12 mouse cellular contexts compared by ENCODE assay signal in genomic region chr1:90283912-90284636, GRCm38 (mm10).
DNase-seq lines count a peak whose midpoint lies in the region; ATAC-seq and TF ChIP-seq lines count a peak whose summit lies in the region.
"Had no signal": no experiment of that assay in that cellular context is flagged by ENCODE, and none has a peak within 500 bp of the region (broad histone marks: within the 10 kb centered on the region; RNA-seq: fewer than 3 reads in every experiment).

No protein-coding gene starts in this region.

- H3K27ac ChIP-seq in midbrain, embryonic 10.5 days (replicated peaks) = peak overlapping the region; percentile 58
- no peak overlapping the region for H3K27ac ChIP-seq in midbrain, embryonic 11.5 days (ENCODE audit: low read depth, low read length)
- peak overlapping the region; percentile 41; the same call in 1 of the 2 replicates for H3K27ac ChIP-seq in hindbrain, postnatal 0 days
- peak overlapping the region; percentile 62 for H3K27ac ChIP-seq in olfactory bulb, adult 2 months (ENCODE audit: insufficient read depth, low read depth, low read length)
- no peak overlapping the region for H3K27ac ChIP-seq in lung, postnatal 0 days (ENCODE audit: low read length)
- H3K27ac ChIP-seq: macrophage had no signal

- ATAC-seq in frontal cortex, adult (ENCODE audit: low TSS enrichment) = peak; percentile 54; the same call in 1 of the 2 replicates
- ATAC-seq in midbrain, embryonic 11.5 days (ENCODE audit: low FRiP score) = no peak
- ATAC-seq in hindbrain, postnatal 0 days = no peak
- ATAC-seq in lung, postnatal 0 days = no peak

- H3K27me3 ChIP-seq in midbrain, embryonic 10.5 days (ENCODE audit: low read depth, poor library complexity, severe bottlenecking) = peaks cover 12% of the 10 kb centered on the region; the same call in 1 of the 2 replicates
- no peaks in the 10 kb centered on the region for H3K27me3 ChIP-seq in midbrain, embryonic 11.5 days (ENCODE audit: control insufficient read depth, insufficient read depth, low read length)
- H3K27me3 ChIP-seq in hindbrain, postnatal 0 days (ENCODE audit: insufficient read depth, low read length) = no peaks in the 10 kb centered on the region
- no peaks in the 10 kb centered on the region for H3K27me3 ChIP-seq in lung, postnatal 0 days (replicated peaks; ENCODE audit: insufficient read depth, low read length)

- WGBS in midbrain, embryonic 10.5 days = 76% methylated on average over 6 of the region's 6 CpGs
- 68% methylated on average over 6 of the region's 6 CpGs for WGBS in midbrain, embryonic 11.5 days
- WGBS in hindbrain, postnatal 0 days = 47% methylated on average over 6 of the region's 6 CpGs
- 40% methylated on average over 6 of the region's 6 CpGs for WGBS in olfactory bulb, adult 2 months
- 58% methylated on average over 6 of the region's 6 CpGs for WGBS in lung, postnatal 0 days

- H3K4me2 ChIP-seq in midbrain, embryonic 11.5 days = no peak overlapping the region
- H3K4me2 ChIP-seq in hindbrain, postnatal 0 days (ENCODE audit: low read depth, low read length) = no peak overlapping the region
- no peak overlapping the region for H3K4me2 ChIP-seq in lung, postnatal 0 days (replicated peaks; ENCODE audit: low read depth, low read length)

- no peak for DNase-seq in frontal cortex, postnatal 14 days (ENCODE audit: low spot score in 2 of 2)
- no peak for DNase-seq in midbrain, embryonic 10.5 days (ENCODE audit: low spot score)
- no peak for DNase-seq in midbrain, embryonic 11.5 days (ENCODE audit: low spot score, missing footprints)
- DNase-seq in hindbrain, postnatal 0 days (ENCODE audit: low spot score) = peak; percentile 63
- no peak for DNase-seq in right cerebral cortex, postnatal 36 days (ENCODE audit: low spot score in 2 of 2)
- no peak for DNase-seq in lung, postnatal 0 days (ENCODE audit: low spot score)
- DNase-seq: heart, postnatal 14 days; kidney, adult 9 months; layer of hippocampus, adult 9-11 months had no signal

- no peak overlapping the region for H3K9ac ChIP-seq in midbrain, embryonic 11.5 days (ENCODE audit: low read length)
- H3K9ac ChIP-seq in hindbrain, postnatal 0 days (replicated peaks; ENCODE audit: low read length) = no peak overlapping the region
- no peak overlapping the region for H3K9ac ChIP-seq in lung, postnatal 0 days (replicated peaks; ENCODE audit: low read depth)

- TF ChIP-seq CTCF in hindbrain, postnatal 0 days (IDR thresholded peaks at IDR 0.05; ENCODE audit: low read depth) = no peak
- TF ChIP-seq CTCF in olfactory bulb, adult 2 months (IDR thresholded peaks at IDR 0.05; ENCODE audit: insufficient read depth, low read depth, low read length) = no peak
- TF ChIP-seq CTCF in lung, postnatal 0 days (IDR thresholded peaks at IDR 0.05) = no peak

- no peak overlapping the region for H3K4me3 ChIP-seq in midbrain, embryonic 10.5 days
- no peak overlapping the region for H3K4me3 ChIP-seq in midbrain, embryonic 11.5 days (ENCODE audit: low read depth, low read length)
- no peak overlapping the region for H3K4me3 ChIP-seq in hindbrain, postnatal 0 days (ENCODE audit: low read length)
- no peak overlapping the region for H3K4me3 ChIP-seq in olfactory bulb, adult 2 months (ENCODE audit: insufficient read depth, low read depth, low read length)
- no peak overlapping the region for H3K4me3 ChIP-seq in lung, postnatal 0 days (ENCODE audit: low read depth, low read length)

- no peak for TF ChIP-seq POLR2A in olfactory bulb, adult 2 months (IDR thresholded peaks at IDR 0.05; ENCODE audit: insufficient read depth, low read depth, low read length)

- no peaks in the 10 kb centered on the region for H3K36me3 ChIP-seq in midbrain, embryonic 10.5 days
- H3K36me3 ChIP-seq in midbrain, embryonic 11.5 days (ENCODE audit: control insufficient read depth, insufficient read depth, low read length) = no peaks in the 10 kb centered on the region
- no peaks in the 10 kb centered on the region for H3K36me3 ChIP-seq in hindbrain, postnatal 0 days (ENCODE audit: insufficient read depth, low read length)
- H3K36me3 ChIP-seq in lung, postnatal 0 days (ENCODE audit: insufficient read depth, low read length) = no peaks in the 10 kb centered on the region

- H3K4me1 ChIP-seq in midbrain, embryonic 10.5 days = peaks cover 77% of the 10 kb centered on the region
- peaks cover 28% of the 10 kb centered on the region for H3K4me1 ChIP-seq in midbrain, embryonic 11.5 days (ENCODE audit: control insufficient read depth, insufficient read depth, low read length)
- H3K4me1 ChIP-seq in hindbrain, postnatal 0 days (ENCODE audit: insufficient read depth, low read length) = peaks cover 23% of the 10 kb centered on the region
- H3K4me1 ChIP-seq in olfactory bulb, adult 2 months (ENCODE audit: control insufficient read depth, insufficient read depth, low read length) = peaks cover 31% of the 10 kb centered on the region
- H3K4me1 ChIP-seq in lung, postnatal 0 days (ENCODE audit: insufficient read depth, low read depth, low read length) = 0 out of 2 replicates have a peak, but pooled peaks cover 2% of the 10 kb centered on the region

- no peak for TF ChIP-seq EP300 in lung, postnatal 0 days (IDR thresholded peaks at IDR 0.05)

- no peaks in the 10 kb centered on the region for H3K9me3 ChIP-seq in midbrain, embryonic 10.5 days (replicated peaks)
- no peaks in the 10 kb centered on the region for H3K9me3 ChIP-seq in midbrain, embryonic 11.5 days (ENCODE audit: control insufficient read depth, low read length)
- H3K9me3 ChIP-seq in hindbrain, postnatal 0 days (ENCODE audit: low read length) = no peaks in the 10 kb centered on the region
- no peaks in the 10 kb centered on the region for H3K9me3 ChIP-seq in lung, postnatal 0 days (ENCODE audit: low read length)

Comparison
In these comparisons a context has a peak if more than half of its experiments do, and no peak if none do; other contexts are left out.
1. H3K27ac ChIP-seq: peak in midbrain, embryonic 10.5 days (single experiment), hindbrain, postnatal 0 days (single experiment) and olfactory bulb, adult 2 months (single experiment); none in midbrain, embryonic 11.5 days (single experiment) and lung, postnatal 0 days (single experiment).